8 mouse cellular contexts compared by ENCODE assay signal in the genomic region with DNA sequence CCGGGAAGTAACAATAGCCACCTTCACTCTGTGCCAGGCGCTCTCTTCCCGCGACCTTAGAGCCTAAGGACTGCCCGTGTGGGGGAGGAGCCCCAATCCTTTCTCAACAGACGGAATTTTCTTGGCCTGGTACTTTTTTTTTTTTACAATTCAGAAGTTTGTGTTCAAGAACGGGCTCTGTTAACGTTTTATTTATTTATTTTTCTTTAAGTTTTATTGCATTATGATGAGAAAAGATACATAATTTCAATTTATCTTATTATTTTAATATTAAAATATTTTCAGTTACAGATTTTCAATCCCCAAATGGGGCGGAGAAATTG. TPM values are rescaled to one million over a fixed set of nuclear protein-coding genes. Genes with fewer than 3 reads are reported as not detected.
DNase-seq lines count a peak whose midpoint lies in the region; ATAC-seq and TF ChIP-seq lines count a peak whose summit lies in the region.

TSS of gene Hpdl (minus strand) at position 14 of the 323 bp plus-strand sequence.

- TF ChIP-seq POLR2A in lung, adult 2 months (IDR thresholded peaks at IDR 0.05; ENCODE audit: borderline replicate concordance, extremely low read depth, low read depth, low read length), result no peak

- peaks cover 19% of the 10 kb centered on the region for H3K36me3 ChIP-seq in embryonic facial prominence, embryonic 12.5 days
- H3K36me3 ChIP-seq in intestine, embryonic 14.5 days (ENCODE audit: control insufficient read depth, insufficient read depth, low read length), result peaks cover 11% of the 10 kb centered on the region
- peaks cover 14% of the 10 kb centered on the region for H3K36me3 ChIP-seq in neural tube, embryonic 12.5 days

- 11% methylated on average over 9 of the region's 9 CpGs for WGBS in lung, adult 2 months
- WGBS in embryonic facial prominence, embryonic 12.5 days, result 12% methylated on average over 9 of the region's 9 CpGs
- WGBS in intestine, embryonic 14.5 days, result 11% methylated on average over 9 of the region's 9 CpGs
- 12% methylated on average over 9 of the region's 9 CpGs for WGBS in neural tube, embryonic 12.5 days

- no peak within 1 kb of the TSS for H3K27ac ChIP-seq in embryonic facial prominence, embryonic 12.5 days
- no peak within 1 kb of the TSS for H3K27ac ChIP-seq in intestine, embryonic 14.5 days (ENCODE audit: low read depth)
- H3K27ac ChIP-seq in neural tube, embryonic 12.5 days, result no peak within 1 kb of the TSS

- no peak for DNase-seq in lung, adult 2 months
- no peak for DNase-seq in lung, postnatal 14 days
- no peak for DNase-seq in intestine, embryonic 14.5 days (ENCODE audit: low spot score)
- no peak for DNase-seq in adrenal gland, adult 2 months
- no peak for DNase-seq in left cerebral cortex, adult 8-10 months (ENCODE audit: low spot score in 2 of 2)
- DNase-seq in thymus, postnatal 4 days, result no peak

- H3K4me1 ChIP-seq in lung, adult 2 months (ENCODE audit: control insufficient read depth, insufficient read depth, low read length), result peaks cover 3% of the 10 kb centered on the region; the same call in 1 of the 2 replicates
- peaks cover 13% of the 10 kb centered on the region for H3K4me1 ChIP-seq in embryonic facial prominence, embryonic 12.5 days
- H3K4me1 ChIP-seq in intestine, embryonic 14.5 days (replicated peaks; ENCODE audit: control insufficient read depth, insufficient read depth, low read length), result peaks cover 11% of the 10 kb centered on the region
- H3K4me1 ChIP-seq in neural tube, embryonic 12.5 days, result peaks cover 19% of the 10 kb centered on the region

- peak within 1 kb of the TSS; percentile 65 for H3K4me3 ChIP-seq in lung, adult 2 months (replicated peaks; ENCODE audit: extremely low read depth, low read depth, low read length)
- peak within 1 kb of the TSS; percentile 51 for H3K4me3 ChIP-seq in embryonic facial prominence, embryonic 12.5 days
- peak within 1 kb of the TSS; percentile 51 for H3K4me3 ChIP-seq in intestine, embryonic 14.5 days (ENCODE audit: low read depth, low read length)
- H3K4me3 ChIP-seq in neural tube, embryonic 12.5 days, result peak within 1 kb of the TSS; percentile 43

- peaks cover 22% of the 10 kb centered on the region for H3K27me3 ChIP-seq in embryonic facial prominence, embryonic 12.5 days
- peaks cover 17% of the 10 kb centered on the region for H3K27me3 ChIP-seq in intestine, embryonic 14.5 days (replicated peaks; ENCODE audit: control insufficient read depth, insufficient read depth, low read length)
- H3K27me3 ChIP-seq in neural tube, embryonic 12.5 days (replicated peaks), result peaks cover 19% of the 10 kb centered on the region

- peak within 1 kb of the TSS; percentile 95 for H3K4me2 ChIP-seq in embryonic facial prominence, embryonic 12.5 days (replicated peaks)
- peak within 1 kb of the TSS; percentile 99 for H3K4me2 ChIP-seq in intestine, embryonic 14.5 days (ENCODE audit: low read length)
- H3K4me2 ChIP-seq in neural tube, embryonic 12.5 days (replicated peaks), result peak within 1 kb of the TSS; percentile 89

- peak within 1 kb of the TSS; percentile 40 for H3K9ac ChIP-seq in embryonic facial prominence, embryonic 12.5 days
- H3K9ac ChIP-seq in intestine, embryonic 14.5 days (ENCODE audit: low read length), result peak within 1 kb of the TSS; percentile 34
- H3K9ac ChIP-seq in neural tube, embryonic 12.5 days, result peak within 1 kb of the TSS; percentile 30

- no peak for TF ChIP-seq CTCF in lung, adult 2 months (IDR thresholded peaks at IDR 0.05; ENCODE audit: insufficient read depth, low read length)

- H3K9me3 ChIP-seq in embryonic facial prominence, embryonic 12.5 days, result no peaks in the 10 kb centered on the region
- H3K9me3 ChIP-seq in intestine, embryonic 14.5 days (ENCODE audit: control insufficient read depth, low read length), result no peaks in the 10 kb centered on the region
- H3K9me3 ChIP-seq in neural tube, embryonic 12.5 days, result no peaks in the 10 kb centered on the region

- ATAC-seq in embryonic facial prominence, embryonic 12.5 days (ENCODE audit: insufficient number of reproducible peaks, insufficient read depth, low FRiP score, low TSS enrichment), result no peak; the same call in 1 of the 2 replicates
- no peak for ATAC-seq in intestine, embryonic 14.5 days (replicated peaks; ENCODE audit: low FRiP score, low TSS enrichment, low read depth)
- no peak for ATAC-seq in neural tube, embryonic 12.5 days (ENCODE audit: low FRiP score, low read depth)

RNA-seq across cellular contexts. Expression of gene Hpdl, which starts in this region (rescaled TPM):
- 0.53 and 0.69 TPM in 2 replicates for polyA plus RNA-seq in lung, adult 2 months (2012; rRNA removed)
- 1.1 and 1.5 TPM in 2 replicates for polyA plus RNA-seq in embryonic facial prominence, embryonic 12.5 days (2016; fragmentation: Nextera tagmentation; extraction: Ambion mirVana)
- 1.3 and 1.7 TPM in 2 replicates for polyA plus RNA-seq in intestine, embryonic 14.5 days (2014; fragmentation: Nextera tagmentation; extraction: Ambion mirVana)
- polyA plus RNA-seq in neural tube, embryonic 12.5 days (2016; fragmentation: Nextera tagmentation; extraction: Ambion mirVana), result 1.3 and 1.6 TPM in 2 replicates
- total RNA-seq in adrenal gland, adult 2 months (2021), result 1 to 10 TPM; 2.4 to 4.2 TPM
- 7.7 and 8.9 TPM in 2 replicates for polyA plus RNA-seq in adrenal gland, adult 2 months (2012; rRNA removed)
- total RNA-seq in left cerebral cortex, adult 8-10 months (2022), result 1 to 10 TPM; 1.3 to 1.9 (median 1.7) TPM
